Mouse (Mus musculus) thymus, postnatal 14 days (tissue): Measurements from ENCODE around the gene Tmem30b.

Source experiments
- DNase-seq: peaks from one replicate; pipeline ENCODE4 v3.0.0; 2021

Gene Tmem30b

DNA sequence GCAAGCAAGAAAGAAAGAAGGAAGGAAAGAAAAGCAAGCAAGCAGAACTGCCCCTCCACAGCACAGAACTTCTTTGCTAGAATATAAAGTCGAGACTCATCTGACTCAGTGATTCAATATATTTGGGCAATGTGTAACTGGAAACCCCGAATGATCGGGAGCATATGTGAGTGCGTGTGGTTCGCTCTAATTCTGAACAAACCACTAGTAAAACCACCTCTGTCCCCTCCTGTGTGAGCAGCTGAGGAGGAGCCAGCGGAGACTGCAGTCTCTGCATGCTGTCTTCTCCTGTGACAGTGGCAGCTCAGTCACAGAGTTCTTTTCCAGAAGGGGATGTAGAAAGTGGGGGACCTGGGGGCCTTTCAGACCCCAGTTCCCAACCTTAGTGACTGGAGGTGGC, 31.5 kb downstream of the Tmem30b start:
- DNase-seq = no peak

DNA sequence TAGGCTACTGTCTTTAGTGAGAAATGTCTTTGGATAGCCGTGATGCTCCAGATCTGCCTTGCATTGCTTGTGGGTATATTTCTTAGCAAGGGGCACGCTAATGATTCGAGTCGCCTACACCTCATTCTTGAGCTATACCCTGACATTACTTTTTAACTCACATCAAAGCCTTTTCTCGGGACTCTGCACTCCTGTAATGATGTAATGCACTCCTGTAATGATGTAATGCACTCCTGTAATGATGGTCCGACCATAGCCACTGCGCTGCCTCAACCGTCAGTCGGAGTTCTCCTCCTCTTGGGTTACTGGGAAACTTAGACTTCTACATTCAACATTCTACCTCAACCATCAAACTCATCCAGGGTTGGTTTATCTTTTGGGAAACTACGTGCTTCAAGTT, 32.2 kb downstream of the Tmem30b start:
- DNase-seq = no peak

DNA sequence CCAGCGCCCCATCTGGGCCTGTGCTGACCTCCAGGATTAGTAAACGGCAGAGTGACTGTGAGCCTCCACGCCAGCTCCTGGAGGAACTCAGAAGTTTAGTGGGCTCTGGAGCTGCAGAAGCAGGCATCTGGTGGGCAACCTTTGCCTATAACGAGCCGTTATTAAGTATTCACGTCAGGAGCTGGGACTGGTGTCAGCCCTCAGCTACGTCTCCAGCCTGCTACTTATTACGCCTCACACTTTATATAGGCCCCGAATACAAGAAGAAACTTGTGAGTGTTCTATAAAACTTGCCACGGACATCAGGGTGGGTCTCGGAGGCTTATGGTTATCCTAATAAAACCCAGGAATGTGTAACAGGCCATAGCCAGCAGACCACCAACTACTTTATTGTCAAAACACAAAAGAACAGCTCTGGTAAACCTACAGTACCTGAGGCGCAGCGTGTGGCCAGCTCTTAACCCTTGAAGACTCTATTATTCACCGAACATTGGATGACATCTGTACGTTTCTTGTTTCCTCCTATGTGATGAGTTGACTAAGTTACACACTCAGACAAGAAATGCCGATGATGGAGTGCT, 34.6 kb downstream of the Tmem30b start:
- DNase-seq = no peak

DNA sequence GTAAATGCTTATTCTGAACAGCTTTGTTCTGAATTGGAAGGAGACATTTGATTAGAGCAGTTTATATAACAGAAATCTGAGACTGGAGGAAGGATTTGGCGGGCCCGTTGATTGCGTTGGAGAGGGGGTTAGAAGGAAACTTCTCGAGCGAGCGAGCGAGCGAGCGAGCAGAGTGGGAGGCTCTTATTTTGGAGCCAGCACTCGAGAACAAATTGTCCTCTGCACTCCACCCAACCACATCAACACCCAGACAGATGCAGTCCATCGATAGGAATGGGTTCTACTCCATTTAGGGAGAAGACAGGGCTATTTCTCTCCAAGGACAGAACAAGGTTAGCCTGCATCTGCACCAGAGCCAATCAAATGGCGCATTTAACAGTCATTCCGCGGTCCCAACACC, 39.1 kb downstream of the Tmem30b start:
- DNase-seq = no peak

DNA sequence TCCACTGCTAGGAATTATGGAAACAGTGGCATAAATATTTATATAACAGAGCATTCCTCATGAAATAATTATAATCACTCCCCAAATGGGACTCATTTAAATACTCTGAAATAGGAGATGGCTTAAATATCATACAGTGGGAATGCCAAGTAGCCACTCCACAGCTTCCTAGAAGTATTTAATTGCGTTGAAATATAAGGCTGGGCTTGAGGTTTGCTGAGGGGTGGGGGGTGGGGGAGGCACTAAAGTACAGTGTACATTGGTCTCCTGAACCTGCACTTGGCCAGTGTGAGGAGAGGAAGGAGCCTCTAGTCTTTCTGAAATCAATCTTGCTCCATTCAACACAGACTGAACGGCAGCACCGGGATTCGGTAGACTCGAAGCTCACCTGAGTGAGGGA, 39.5 kb downstream of the Tmem30b start:
- DNase-seq = no peak

DNA sequence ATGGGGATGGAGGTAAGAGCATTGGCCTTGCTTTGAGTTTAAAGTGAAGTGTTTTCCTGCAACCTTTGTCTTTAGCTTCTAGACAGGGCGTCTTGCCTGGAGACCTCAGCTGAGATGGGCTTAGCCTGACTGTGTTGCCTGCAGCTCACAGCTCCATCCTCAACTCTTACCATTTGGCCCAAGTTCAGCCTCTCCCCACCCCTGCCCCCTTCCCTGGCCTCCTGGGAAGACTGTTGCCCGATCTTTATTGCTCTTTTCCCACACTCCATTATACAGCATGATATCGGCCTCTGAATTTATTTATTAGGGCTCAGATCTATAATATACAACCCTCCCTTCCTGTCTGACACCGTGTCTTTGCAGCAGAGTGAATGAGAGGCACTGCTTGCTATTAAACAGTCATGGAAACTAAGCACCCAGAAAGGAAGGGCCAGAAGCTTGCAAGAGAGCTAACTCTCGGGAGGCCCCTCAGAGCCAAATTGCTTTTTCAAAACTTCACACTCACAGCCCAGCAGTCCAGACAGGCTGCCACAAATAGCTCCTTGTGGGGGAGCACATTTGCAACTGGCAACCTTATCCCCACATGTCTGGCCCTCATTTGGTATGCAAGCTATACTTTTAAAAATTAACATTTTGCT, 45.4 kb downstream of the Tmem30b start:
- no peak for DNase-seq

DNA sequence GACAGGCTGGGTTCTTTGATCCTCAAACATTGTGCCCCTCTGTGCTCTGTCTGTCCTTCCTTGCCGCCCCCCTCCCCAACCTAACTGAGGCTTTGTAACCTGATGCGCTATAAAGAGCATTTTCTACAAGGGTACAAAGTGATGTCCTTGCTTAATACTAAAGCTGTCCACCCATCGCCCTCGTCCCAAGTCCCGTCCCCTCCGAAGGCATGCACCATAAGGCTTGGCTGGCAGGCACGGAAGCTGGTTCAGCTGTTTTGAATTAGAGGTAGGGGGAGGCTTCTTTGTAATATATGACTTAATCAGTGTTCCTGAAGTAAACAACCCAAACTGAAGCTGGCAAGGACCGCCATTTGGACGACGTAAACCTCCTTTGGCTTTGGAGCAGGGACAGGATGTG, 51.0 kb downstream of the Tmem30b start:
- DNase-seq = no peak

DNA sequence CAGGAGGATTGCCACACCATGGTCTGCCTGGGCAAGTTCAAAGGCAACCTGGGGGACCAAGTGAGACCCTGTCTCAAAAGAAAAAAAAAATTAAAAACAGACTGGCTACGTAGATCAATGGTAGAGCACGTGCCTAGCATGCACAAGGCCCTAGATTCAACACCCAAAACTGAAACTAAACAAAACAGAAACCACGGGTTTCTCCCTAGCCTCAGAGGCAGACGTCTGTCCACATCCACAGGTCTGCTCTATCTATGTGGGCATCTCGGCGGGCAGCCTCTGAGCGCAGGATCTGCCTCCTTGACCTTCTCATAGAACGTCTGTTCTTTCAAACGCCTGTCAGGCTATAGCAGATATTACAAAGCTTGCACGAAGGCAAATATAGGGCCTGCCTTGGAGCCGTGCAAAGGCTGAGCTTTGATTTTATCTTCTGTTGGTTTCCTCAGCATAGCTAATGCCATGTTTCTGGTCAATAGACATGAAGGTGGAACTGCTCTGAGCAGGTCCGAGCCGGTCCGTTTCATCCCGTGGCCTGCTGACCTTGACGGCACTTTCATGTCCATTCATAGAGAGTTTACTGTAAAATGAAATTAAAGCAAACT, 52.2 kb downstream of the Tmem30b start:
- no peak for DNase-seq
